Mouse (Mus musculus): ENCODE results near the gene Ifna6. TPM values are rescaled to one million over a fixed set of nuclear protein-coding genes. Genes with fewer than 3 reads are reported as not detected.

The Ifna6 gene
- polyA plus RNA-seq, 1 experiment from 2014 or later = not detected

GRCm38 (mm10) chr4:88851026-88851763, 24.0 kb downstream of the Ifna6 start:
- H3K36me3 ChIP-seq = no peaks in the 10 kb centered on the region
- no peak overlapping the region for H3K9ac ChIP-seq
- no peak for ATAC-seq (ENCODE audit: insufficient number of reproducible peaks, low FRiP score, low TSS enrichment, low read depth)
- H3K9me3 ChIP-seq = no peaks in the 10 kb centered on the region
- 72% methylated on average over 4 of the region's 4 CpGs for WGBS
- no peak overlapping the region for H3K27ac ChIP-seq
- no peaks in the 10 kb centered on the region for H3K4me1 ChIP-seq
- H3K4me3 ChIP-seq = no peak overlapping the region
- no peaks in the 10 kb centered on the region for H3K27me3 ChIP-seq
- H3K4me2 ChIP-seq = no peak overlapping the region

- Histone ChIP-seq H3K9ac (no peak overlapping the region), H3K36me3 (no peaks in the 10 kb centered on the region), H3K4me3 (no peak overlapping the region), H3K27ac (no peak overlapping the region), H3K27me3 (peaks cover 4% of the 10 kb centered on the region; the same call in 1 of the 2 replicates), H3K4me2 (no peak overlapping the region), H3K4me1 (no peaks in the 10 kb centered on the region), H3K9me3 (no peaks in the 10 kb centered on the region)
- ATAC-seq (ENCODE audit: insufficient number of reproducible peaks, low FRiP score, low TSS enrichment, low read depth) = no peak
Measured at GRCm38 (mm10) chr4:88859214-88859613, 32.0 kb downstream of the Ifna6 start.

- H3K27me3 ChIP-seq = peaks cover 10% of the 10 kb centered on the region; the same call in 1 of the 2 replicates
- H3K36me3 ChIP-seq = no peaks in the 10 kb centered on the region
- no peak overlapping the region for H3K4me3 ChIP-seq
- 5% methylated on average over 7 of the region's 7 CpGs for WGBS
- H3K9ac ChIP-seq = no peak overlapping the region
- H3K27ac ChIP-seq = no peak overlapping the region
- no peaks in the 10 kb centered on the region for H3K9me3 ChIP-seq
- H3K4me2 ChIP-seq = no peak overlapping the region
- ATAC-seq (ENCODE audit: insufficient number of reproducible peaks, low FRiP score, low TSS enrichment, low read depth) = no peak
- H3K4me1 ChIP-seq = peaks cover 6% of the 10 kb centered on the region
Measured at GRCm38 (mm10) chr4:88863309-88863708, 36.1 kb downstream of the Ifna6 start.

- Histone ChIP-seq H3K9ac (no peak overlapping the region), H3K4me3 (no peak overlapping the region), H3K9me3 (no peaks in the 10 kb centered on the region), H3K4me1 (peaks cover 9% of the 10 kb centered on the region), H3K4me2 (no peak overlapping the region), H3K36me3 (no peaks in the 10 kb centered on the region), H3K27me3 (peaks cover 10% of the 10 kb centered on the region; the same call in 1 of the 2 replicates), H3K27ac (no peak overlapping the region)
- ATAC-seq (ENCODE audit: insufficient number of reproducible peaks, low FRiP score, low TSS enrichment, low read depth) = no peak
- 60% methylated on average over 9 of the region's 9 CpGs for WGBS
Measured at GRCm38 (mm10) chr4:88864599-88864998, 37.4 kb downstream of the Ifna6 start.

GRCm38 (mm10) chr4:88865011-88865569, 37.9 kb downstream of the Ifna6 start:
- Histone ChIP-seq H3K9ac (no peak overlapping the region), H3K4me1 (peaks cover 9% of the 10 kb centered on the region), H3K36me3 (no peaks in the 10 kb centered on the region), H3K27me3 (peaks cover 10% of the 10 kb centered on the region; the same call in 1 of the 2 replicates), H3K4me3 (no peak overlapping the region), H3K27ac (no peak overlapping the region), H3K9me3 (no peaks in the 10 kb centered on the region), H3K4me2 (no peak overlapping the region)
- ATAC-seq (ENCODE audit: insufficient number of reproducible peaks, low FRiP score, low TSS enrichment, low read depth) = no peak
- 42% methylated on average over 6 of the region's 6 CpGs for WGBS

GRCm38 (mm10) chr4:88867366-88867925, 40.2 kb downstream of the Ifna6 start:
- Histone ChIP-seq H3K4me1 (peaks cover 9% of the 10 kb centered on the region), H3K9me3 (no peaks in the 10 kb centered on the region), H3K4me3 (peak overlapping the region; percentile 47), H3K27me3 (peaks cover 10% of the 10 kb centered on the region; the same call in 1 of the 2 replicates), H3K4me2 (peak overlapping the region; percentile 77), H3K9ac (no peak overlapping the region), H3K36me3 (no peaks in the 10 kb centered on the region), H3K27ac (0 out of 2 replicates have a peak overlapping the region, but pooled peaks have one; percentile 3)
- WGBS = under 1% methylated on average over 7 of the region's 8 CpGs
- ATAC-seq (ENCODE audit: insufficient number of reproducible peaks, low FRiP score, low TSS enrichment, low read depth) = no peak

GRCm38 (mm10) chr4:88867926-88868911, 41.0 kb downstream of the Ifna6 start:
- H3K4me1 ChIP-seq = peaks cover 9% of the 10 kb centered on the region
- H3K27ac ChIP-seq = 0 out of 2 replicates have a peak overlapping the region, but pooled peaks have one; percentile 3
- peaks cover 10% of the 10 kb centered on the region; the same call in 1 of the 2 replicates for H3K27me3 ChIP-seq
- H3K4me2 ChIP-seq = peak overlapping the region; percentile 77
- ATAC-seq (ENCODE audit: insufficient number of reproducible peaks, low FRiP score, low TSS enrichment, low read depth) = no peak
- H3K9ac ChIP-seq = peak overlapping the region; percentile 15; the same call in 1 of the 2 replicates
- no peaks in the 10 kb centered on the region for H3K36me3 ChIP-seq
- WGBS = 7% methylated on average over 31 of the region's 31 CpGs
- no peaks in the 10 kb centered on the region for H3K9me3 ChIP-seq
- H3K4me3 ChIP-seq = peak overlapping the region; percentile 47

GRCm38 (mm10) chr4:88872691-88873090, 45.5 kb downstream of the Ifna6 start:
- no peaks in the 10 kb centered on the region for H3K9me3 ChIP-seq
- H3K36me3 ChIP-seq = no peaks in the 10 kb centered on the region
- H3K27me3 ChIP-seq = no peaks in the 10 kb centered on the region; the same call in 1 of the 2 replicates
- no peak for ATAC-seq (ENCODE audit: insufficient number of reproducible peaks, low FRiP score, low TSS enrichment, low read depth)
- no peak overlapping the region for H3K4me3 ChIP-seq
- no peak overlapping the region for H3K9ac ChIP-seq
- no peak overlapping the region for H3K4me2 ChIP-seq
- H3K27ac ChIP-seq = no peak overlapping the region
- 0% methylated on average over 2 of the region's 2 CpGs for WGBS
- peaks cover 9% of the 10 kb centered on the region for H3K4me1 ChIP-seq

- Histone ChIP-seq H3K27ac (no peak overlapping the region), H3K27me3 (no peaks in the 10 kb centered on the region), H3K9ac (no peak overlapping the region), H3K4me3 (no peak overlapping the region), H3K4me2 (no peak overlapping the region), H3K36me3 (no peaks in the 10 kb centered on the region), H3K9me3 (no peaks in the 10 kb centered on the region), H3K4me1 (no peaks in the 10 kb centered on the region)
- 65% methylated on average over 4 of the region's 4 CpGs for WGBS
- no peak for ATAC-seq (ENCODE audit: insufficient number of reproducible peaks, low FRiP score, low TSS enrichment, low read depth)
Measured at GRCm38 (mm10) chr4:88875435-88876095, 48.3 kb downstream of the Ifna6 start.

GRCm38 (mm10) chr4:88876520-88876919, 49.3 kb downstream of the Ifna6 start:
- no peaks in the 10 kb centered on the region for H3K27me3 ChIP-seq
- H3K4me1 ChIP-seq = no peaks in the 10 kb centered on the region
- no peak overlapping the region for H3K4me2 ChIP-seq
- no peak for ATAC-seq (ENCODE audit: insufficient number of reproducible peaks, low FRiP score, low TSS enrichment, low read depth)
- H3K9me3 ChIP-seq = no peaks in the 10 kb centered on the region
- no peak overlapping the region for H3K9ac ChIP-seq
- H3K27ac ChIP-seq = no peak overlapping the region
- 80% methylated on average over 4 of the region's 4 CpGs for WGBS
- H3K36me3 ChIP-seq = no peaks in the 10 kb centered on the region
- no peak overlapping the region for H3K4me3 ChIP-seq

Data from limb, embryonic 15.5 days (tissue).